Mouse (Mus musculus): ENCODE results near the gene Cd99l2. TPM values are rescaled to one million over a fixed set of nuclear protein-coding genes. Genes with fewer than 3 reads are reported as not detected.

Gene Cd99l2
- total RNA-seq, 4 experiments from 2014 or later = 63.9 to 73.7 (median 70.0) TPM

- no peak for DNase-seq (ENCODE audit: low spot score)
These were observed 23.9 kb downstream of the Cd99l2 start for GRCm38 (mm10) chrX:71468639-71469295.

- DNase-seq (ENCODE audit: low spot score) = peak; percentile 28
These were observed 25.2 kb downstream of the Cd99l2 start for GRCm38 (mm10) chrX:71467491-71467890.

DNA sequence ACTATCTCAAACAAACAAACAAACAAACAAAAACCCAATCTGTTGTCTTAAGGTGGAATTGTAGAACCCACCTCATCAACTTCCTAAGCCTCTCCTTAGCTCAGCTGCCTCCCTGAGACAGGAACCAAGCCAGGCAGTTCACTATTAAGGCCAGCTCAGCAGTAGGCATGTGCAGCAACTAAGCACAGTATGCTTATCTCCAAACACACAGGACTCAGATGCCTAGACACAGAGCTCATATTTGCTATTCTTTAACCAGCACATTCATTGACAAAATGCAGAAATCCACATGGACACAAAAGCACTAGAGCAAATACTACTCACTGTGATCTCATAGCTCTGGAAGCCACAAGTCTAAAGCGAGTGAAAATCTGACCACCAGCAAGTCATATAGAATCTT, 27.2 kb downstream of the Cd99l2 start:
- DNase-seq (ENCODE audit: low spot score) = no peak

DNA sequence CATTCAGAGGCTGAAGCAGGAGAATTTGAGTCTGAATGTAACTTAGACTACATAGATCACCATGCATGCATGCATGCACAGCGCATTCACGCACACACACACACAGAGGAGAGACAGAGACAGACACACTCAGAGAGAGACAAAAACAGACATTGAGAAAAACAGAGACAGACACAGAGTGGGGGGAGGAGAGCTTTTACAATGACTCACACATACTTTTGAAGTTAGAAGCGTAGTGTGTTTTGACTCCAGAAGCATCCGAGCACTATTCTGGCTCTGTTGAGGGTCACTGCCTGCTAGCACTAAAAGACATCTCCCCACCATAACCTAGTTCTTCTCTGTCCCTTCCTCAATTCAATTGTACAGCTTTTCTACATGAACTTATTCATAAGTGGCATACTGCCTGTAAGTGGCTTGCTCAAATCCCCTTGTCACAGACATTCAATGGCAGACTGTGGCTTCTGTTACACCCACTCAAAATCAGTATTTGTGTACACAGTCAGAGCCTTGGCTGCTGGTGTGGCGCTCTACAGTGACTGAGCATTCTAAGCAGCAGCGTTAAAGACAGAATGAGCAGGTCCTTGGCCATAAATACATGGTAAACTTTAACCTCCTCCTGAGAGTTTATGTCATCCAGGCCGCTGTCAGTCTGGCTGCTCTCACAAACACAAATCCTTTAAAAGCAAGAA, 28.4 kb downstream of the Cd99l2 start:
- no peak for DNase-seq (ENCODE audit: low spot score)

GRCm38 (mm10) chrX:71456078-71456737, 36.4 kb downstream of the Cd99l2 start:
- no peak for DNase-seq (ENCODE audit: low spot score)

- no peak for DNase-seq (ENCODE audit: low spot score)
These were observed 49.7 kb downstream of the Cd99l2 start for GRCm38 (mm10) chrX:71442916-71443315.

DNA sequence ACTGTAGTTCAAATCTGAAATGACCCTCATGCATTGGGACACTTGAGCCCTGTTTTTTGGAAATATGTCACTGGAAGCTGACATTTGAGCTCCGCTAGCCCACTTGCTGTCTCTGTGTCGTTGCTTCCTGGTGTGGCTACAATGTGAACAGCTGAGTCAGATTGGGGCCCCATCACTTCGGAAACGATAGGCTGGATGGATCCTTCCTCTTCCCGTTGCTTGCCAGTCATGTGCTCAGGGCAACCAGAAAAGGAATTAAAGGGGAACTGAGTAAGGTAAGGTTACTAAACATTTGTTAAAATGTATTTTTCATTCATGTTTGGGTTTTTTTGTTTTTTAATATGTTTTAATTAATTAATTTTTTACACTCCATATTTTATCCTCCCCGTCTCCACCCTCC, 53.2 kb downstream of the Cd99l2 start:
- no peak for DNase-seq (ENCODE audit: low spot score)

- DNase-seq (ENCODE audit: low spot score) = no peak
These were observed 57.1 kb downstream of the Cd99l2 start for GRCm38 (mm10) chrX:71435542-71435941.

DNA sequence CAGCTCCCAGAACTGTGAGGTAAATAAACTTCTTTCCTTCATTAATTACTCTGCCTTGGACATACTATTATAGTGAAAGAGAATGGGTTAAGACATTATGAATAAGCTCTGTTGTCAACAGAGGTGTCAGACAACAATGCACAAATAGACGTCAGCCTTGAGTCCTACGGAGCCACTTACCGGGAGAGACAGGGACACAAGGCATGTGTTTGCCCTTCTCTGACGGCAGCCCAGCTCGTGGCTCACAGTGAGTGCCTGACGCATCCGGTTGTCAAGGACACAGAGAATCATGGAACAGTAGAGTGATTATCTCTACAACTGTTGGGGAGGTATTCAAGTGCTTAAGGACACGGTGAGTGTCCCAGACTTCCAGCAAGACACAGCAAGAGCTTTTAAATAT, 57.8 kb downstream of the Cd99l2 start:
- DNase-seq (ENCODE audit: low spot score) = no peak

DNA sequence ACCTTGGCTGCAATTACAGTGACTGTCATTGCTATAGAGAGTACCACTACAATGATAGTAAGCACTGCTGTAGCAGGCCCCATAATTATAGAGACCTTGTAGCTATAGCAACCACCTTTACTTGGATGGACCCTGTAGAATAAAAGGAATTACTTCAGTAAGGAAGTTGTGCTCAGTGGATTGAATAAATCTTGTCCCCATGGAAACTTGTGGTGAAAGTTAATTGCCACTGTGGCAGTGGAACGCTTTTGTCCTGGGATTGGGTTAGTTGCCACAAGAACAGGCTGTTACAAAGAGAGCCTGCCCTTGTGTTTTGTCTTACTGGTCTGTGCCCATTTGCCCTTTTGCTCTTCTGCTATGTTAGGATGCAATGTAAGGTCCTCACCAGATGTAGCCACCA, 58.2 kb downstream of the Cd99l2 start:
- no peak for DNase-seq (ENCODE audit: low spot score)

DNA sequence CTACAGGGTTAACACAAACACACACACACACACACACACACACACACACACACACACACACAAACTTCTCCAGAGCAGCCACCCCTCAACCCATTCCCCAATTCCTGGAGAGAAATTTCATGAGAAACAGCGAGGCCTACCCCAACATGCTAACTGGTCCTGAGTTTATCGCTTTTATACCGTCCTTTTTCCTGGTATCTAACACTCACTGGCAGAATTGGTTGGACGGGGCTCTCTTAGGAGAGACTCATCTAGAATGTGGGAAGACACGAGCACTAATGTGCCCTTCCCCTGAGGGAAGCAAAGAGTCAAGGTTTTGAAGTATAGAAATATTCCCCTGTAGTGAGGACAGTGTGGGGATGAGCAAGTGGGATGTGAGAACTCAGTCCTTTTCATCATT, 61.7 kb downstream of the Cd99l2 start:
- no peak for DNase-seq (ENCODE audit: low spot score)

- DNase-seq (ENCODE audit: low spot score) = no peak
These were observed 65.2 kb downstream of the Cd99l2 start for GRCm38 (mm10) chrX:71427491-71427890.

DNA sequence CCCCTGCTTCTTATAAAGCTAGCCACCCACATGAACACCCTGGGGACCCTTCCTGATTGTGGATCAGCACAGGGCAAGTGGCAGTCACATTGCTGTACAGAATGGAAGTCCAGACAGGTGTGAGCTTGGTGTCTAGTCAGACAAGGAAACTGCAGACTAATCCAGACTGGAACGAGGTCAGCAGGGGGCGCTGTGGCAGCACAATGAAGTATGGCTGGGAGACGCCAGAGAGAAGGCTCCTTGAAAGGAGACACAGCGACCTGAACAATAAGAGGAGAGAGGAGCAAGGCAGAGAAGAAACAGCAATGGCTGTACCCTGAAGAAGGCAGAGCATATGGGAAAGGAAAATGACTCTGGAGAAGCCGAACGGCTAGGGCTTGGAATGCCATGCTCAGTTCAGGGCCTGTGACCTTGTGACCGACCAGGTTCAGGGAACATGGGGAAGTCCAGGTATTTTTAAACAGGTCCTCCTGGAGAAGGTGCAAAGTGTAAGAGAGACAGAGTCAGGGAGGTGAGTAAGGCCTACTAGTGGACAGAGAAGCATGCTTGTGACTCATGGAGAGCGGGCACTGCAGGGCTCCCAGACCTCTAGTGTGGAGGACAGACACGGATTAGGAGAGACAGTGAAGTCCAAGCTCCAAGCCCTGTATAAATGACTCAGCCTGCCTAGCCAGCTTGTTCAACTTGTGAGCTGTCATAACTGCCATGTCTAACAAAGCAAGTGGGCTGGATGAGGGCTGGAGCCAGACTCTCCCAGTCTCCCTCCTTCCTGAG, 66.7 kb downstream of the Cd99l2 start:
- peak; percentile 57 for DNase-seq (ENCODE audit: low spot score)

GRCm38 (mm10) chrX:71424852-71425251, 67.8 kb downstream of the Cd99l2 start:
- DNase-seq (ENCODE audit: low spot score) = no peak

GRCm38 (mm10) chrX:71413616-71414015, 79.0 kb downstream of the Cd99l2 start:
- no peak for DNase-seq (ENCODE audit: low spot score)

DNA sequence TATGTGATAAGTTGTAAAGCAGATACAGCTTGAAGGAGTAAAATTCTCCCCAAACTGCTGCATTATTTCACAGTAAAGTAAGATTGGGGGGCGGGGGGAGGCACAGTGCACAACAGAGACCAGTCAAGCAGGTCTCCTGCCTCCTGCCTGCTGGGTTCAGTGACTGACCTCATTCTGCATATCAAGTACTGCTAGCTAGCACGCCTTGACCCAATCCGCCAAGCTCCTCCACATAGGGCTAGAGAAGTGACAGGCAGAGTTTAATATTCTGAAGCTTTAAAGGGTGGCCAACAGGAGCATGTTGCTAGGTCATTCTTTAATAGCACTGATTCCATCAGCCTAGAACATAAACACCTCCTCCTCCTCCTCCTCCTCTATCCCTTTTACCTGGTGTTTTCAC, 79.9 kb downstream of the Cd99l2 start:
- no peak for DNase-seq (ENCODE audit: low spot score)

DNA sequence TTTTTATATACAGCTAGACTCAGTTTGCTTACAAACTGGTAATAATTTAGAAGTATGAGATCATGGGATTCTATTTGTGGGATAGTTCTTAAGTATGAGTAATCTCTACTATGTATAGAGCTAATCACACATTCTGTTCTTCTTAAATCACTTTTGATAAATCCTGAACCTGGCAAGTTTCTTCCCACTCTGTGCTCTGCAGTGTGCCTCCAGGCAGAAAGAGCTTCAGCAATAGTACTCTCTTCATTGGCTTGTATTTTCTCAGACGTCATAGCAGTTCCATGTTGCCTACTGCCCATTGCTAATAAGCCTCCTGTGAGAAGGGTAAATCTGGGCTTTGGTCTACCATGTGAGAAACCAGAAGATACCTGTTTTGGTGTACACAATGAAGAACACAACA, 84.3 kb downstream of the Cd99l2 start:
- no peak for DNase-seq (ENCODE audit: low spot score)

GRCm38 (mm10) chrX:71406290-71406689, 86.4 kb downstream of the Cd99l2 start:
- no peak for DNase-seq (ENCODE audit: low spot score)

DNA sequence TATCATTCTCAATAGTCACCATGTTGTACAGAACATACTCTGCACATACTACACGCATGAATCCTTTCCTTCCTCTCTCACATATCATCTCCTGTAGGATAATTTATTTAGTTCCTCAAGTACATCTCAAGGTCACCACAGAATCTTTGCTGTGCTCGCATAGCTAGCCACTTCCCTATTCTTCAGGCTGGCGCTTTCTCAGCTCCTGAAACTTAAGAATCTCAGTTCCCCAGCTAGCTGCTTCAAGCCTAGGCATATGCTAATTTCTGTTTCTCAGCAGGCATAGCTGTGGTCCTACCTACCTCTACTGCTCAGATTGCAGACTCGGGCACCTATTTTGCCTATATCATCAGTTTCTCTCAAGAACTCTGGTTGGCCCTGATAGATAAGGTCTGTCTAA, 96.3 kb downstream of the Cd99l2 start:
- DNase-seq (ENCODE audit: low spot score) = no peak

DNA sequence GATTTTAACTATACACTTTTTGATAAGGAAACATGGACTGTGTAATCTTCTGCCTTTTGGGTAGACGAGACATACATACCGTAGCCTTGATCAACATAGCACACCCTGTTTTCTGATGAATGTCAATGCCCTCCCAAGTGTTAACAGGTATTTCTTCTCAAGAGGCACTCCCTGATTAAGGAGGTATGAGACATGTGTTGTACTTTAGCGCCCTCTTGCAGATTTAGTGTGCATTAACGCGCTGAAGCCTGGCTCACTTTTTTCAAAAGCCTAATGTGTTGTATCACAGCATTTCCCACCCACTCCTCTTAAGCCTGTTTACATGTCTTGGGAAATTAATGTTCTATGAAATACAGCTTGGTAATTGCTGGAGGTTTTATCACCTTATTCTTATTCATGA, 111.1 kb downstream of the Cd99l2 start:
- peak; percentile 20 for DNase-seq (ENCODE audit: low spot score)

DNA sequence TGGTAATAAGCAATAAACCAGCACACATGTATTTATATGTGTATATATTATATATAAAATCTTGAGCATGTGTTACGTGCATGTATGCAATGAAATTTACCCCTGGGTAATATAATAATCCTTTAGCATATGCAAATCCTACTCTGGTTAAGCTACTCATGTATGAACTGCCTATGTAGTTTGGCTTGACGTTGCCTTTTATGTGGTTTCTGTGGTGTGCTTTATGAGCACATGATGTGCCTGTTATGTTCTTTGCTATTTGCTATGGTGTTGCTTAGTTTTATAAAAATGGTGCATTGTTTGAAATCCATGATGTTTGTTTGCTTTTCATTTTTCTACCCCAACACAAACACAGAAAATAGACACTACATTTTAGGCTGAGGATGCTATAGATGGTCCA, 114.2 kb downstream of the Cd99l2 start:
- DNase-seq (ENCODE audit: low spot score) = no peak

DNA sequence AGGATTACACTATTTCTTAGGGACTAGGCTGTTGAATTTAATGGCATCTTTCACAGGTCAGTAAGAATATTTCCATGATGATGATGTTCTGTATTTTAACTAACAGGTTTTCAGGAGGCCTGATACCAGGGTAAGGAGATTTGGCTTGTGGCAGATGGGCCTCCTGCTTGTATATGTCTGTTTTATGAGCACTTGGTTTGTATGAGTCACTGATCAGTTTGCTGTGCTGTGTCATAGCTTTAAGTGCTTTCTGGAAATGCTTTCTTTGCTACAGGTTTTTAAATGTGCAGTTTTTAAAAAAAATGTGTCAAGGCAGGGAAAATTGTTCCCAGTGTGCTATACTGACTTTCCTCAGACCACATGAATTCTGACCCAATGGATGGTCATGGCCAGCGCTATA, 115.9 kb downstream of the Cd99l2 start:
- DNase-seq (ENCODE audit: low spot score) = no peak
